Mouse (Mus musculus) hindbrain, embryonic 15.5 days (tissue): ENCODE data around the gene Chid1. TPM values are rescaled to one million over a fixed set of nuclear protein-coding genes. Genes with fewer than 3 reads are reported as not detected.

Source experiments
- ATAC-seq: fragments of 200-750 bp; cut with Nextera tagmentation; 2 replicates; pipeline ENCODE4 v1.8.0; 2017; ENCODE audit warnings: low read depth, moderate number of reproducible peaks, moderate TSS enrichment; ENCODE audit not compliant: low FRiP score
- H3K27ac ChIP-seq: fragments of 300-500 bp; sonication (generic); replicated peaks from 2 replicates; pipeline ENCODE4 v1.5.1; 2015; ENCODE audit warnings: mild to moderate bottlenecking, inconsistent platforms
- H3K27me3 ChIP-seq: fragments of 300-500 bp; sonication (generic); 2 replicates; pipeline ENCODE4 v1.6.1; 2015; ENCODE audit warnings: control low read depth, inconsistent platforms
- H3K36me3 ChIP-seq: fragments of 300-500 bp; sonication (generic); 2 replicates; pipeline ENCODE4 v1.6.1; 2015; ENCODE audit warnings: control low read depth, inconsistent platforms
- H3K4me1 ChIP-seq: fragments of 300-500 bp; sonication (generic); replicated peaks from 2 replicates; pipeline ENCODE4 v1.6.1; 2015; ENCODE audit warnings: control low read depth, inconsistent platforms
- H3K4me2 ChIP-seq: fragments of 300-500 bp; sonication (generic); 2 replicates; pipeline ENCODE4 v1.6.1; 2015; ENCODE audit warnings: moderate library complexity, mild to moderate bottlenecking, inconsistent platforms
- H3K4me3 ChIP-seq: fragments of 300-500 bp; sonication (generic); 2 replicates; pipeline ENCODE4 v1.5.1; 2015; ENCODE audit warnings: mild to moderate bottlenecking, inconsistent platforms
- H3K9ac ChIP-seq: fragments of 300-500 bp; sonication (generic); 2 replicates; pipeline ENCODE4 v1.6.1; 2015; ENCODE audit warnings: inconsistent platforms
- H3K9me3 ChIP-seq: fragments of 300-500 bp; sonication (generic); 2 replicates; pipeline ENCODE4 v1.6.1; 2016; ENCODE audit warnings: control low read depth, inconsistent platforms
- WGBS: fragments of 180-500 bp; shearing (Covaris S2); methylation state at CpG from one replicate; pipeline ENCODE4 v1.1.7; 2015; 5-methylcytosine and 5-hydroxymethylcytosine counted together
- polyA plus RNA-seq: library from polyadenylated mRNA; unstranded; fragments of >200 nt; fragmentation: Nextera tagmentation; extraction: Ambion mirVana; gene quantifications from 2 replicates; pipeline ENCODE4 v1.2.1, GENCODE M21; 2015

Chid1 gene
- polyA plus RNA-seq, 1 experiment from 2014 or later = 49.0 TPM

GRCm38 (mm10) chr7:141495940-141496339 is 43.7 kb downstream of the Chid1 start:
- Histone ChIP-seq H3K4me3 (no peak overlapping the region), H3K27ac (no peak overlapping the region), H3K4me1 (no peaks in the 10 kb centered on the region), H3K36me3 (peaks cover 24% of the 10 kb centered on the region), H3K4me2 (no peak overlapping the region), H3K9ac (no peak overlapping the region), H3K9me3 (no peaks in the 10 kb centered on the region), H3K27me3 (no peaks in the 10 kb centered on the region)
- no peak for ATAC-seq
- 80% methylated on average over 4 of the region's 4 CpGs for WGBS

- 88% methylated on average over 2 of the region's 2 CpGs for WGBS
- ATAC-seq = no peak
- Histone ChIP-seq H3K36me3 (peaks cover 21% of the 10 kb centered on the region), H3K4me2 (no peak overlapping the region), H3K4me1 (no peaks in the 10 kb centered on the region), H3K27me3 (no peaks in the 10 kb centered on the region), H3K27ac (no peak overlapping the region), H3K4me3 (no peak overlapping the region), H3K9me3 (no peaks in the 10 kb centered on the region), H3K9ac (no peak overlapping the region)
Measured at GRCm38 (mm10) chr7:141495379-141495778, 44.3 kb downstream of the Chid1 start.

GRCm38 (mm10) chr7:141493729-141494128 is 45.9 kb downstream of the Chid1 start:
- 92% methylated on average over 1 of the region's 1 CpGs for WGBS
- H3K4me3 ChIP-seq = no peak overlapping the region
- no peak overlapping the region for H3K9ac ChIP-seq
- H3K36me3 ChIP-seq = peaks cover 9% of the 10 kb centered on the region; the same call in 1 of the 2 replicates
- no peak overlapping the region for H3K27ac ChIP-seq
- H3K4me1 ChIP-seq = no peaks in the 10 kb centered on the region
- no peaks in the 10 kb centered on the region for H3K9me3 ChIP-seq
- no peaks in the 10 kb centered on the region for H3K27me3 ChIP-seq
- no peak for ATAC-seq
- no peak overlapping the region for H3K4me2 ChIP-seq

- Histone ChIP-seq H3K27ac (no peak overlapping the region), H3K9ac (no peak overlapping the region), H3K4me1 (no peaks in the 10 kb centered on the region; the same call in 1 of the 2 replicates), H3K9me3 (no peaks in the 10 kb centered on the region), H3K27me3 (no peaks in the 10 kb centered on the region), H3K4me2 (no peak overlapping the region), H3K36me3 (peaks cover 6% of the 10 kb centered on the region; the same call in 1 of the 2 replicates), H3K4me3 (no peak overlapping the region)
- ATAC-seq = no peak
- 93% methylated on average over 5 of the region's 5 CpGs for WGBS
Measured at GRCm38 (mm10) chr7:141492738-141493137, 46.9 kb downstream of the Chid1 start.

GRCm38 (mm10) chr7:141491151-141491550 is 48.5 kb downstream of the Chid1 start:
- Histone ChIP-seq H3K4me1 (peaks cover 12% of the 10 kb centered on the region), H3K9ac (no peak overlapping the region), H3K4me2 (no peak overlapping the region), H3K9me3 (no peaks in the 10 kb centered on the region), H3K36me3 (peaks cover 6% of the 10 kb centered on the region; the same call in 1 of the 2 replicates), H3K4me3 (no peak overlapping the region), H3K27ac (no peak overlapping the region), H3K27me3 (no peaks in the 10 kb centered on the region)
- ATAC-seq = no peak
- WGBS = 93% methylated on average over 2 of the region's 2 CpGs

- no peak overlapping the region for H3K27ac ChIP-seq
- no peaks in the 10 kb centered on the region for H3K36me3 ChIP-seq
- H3K9ac ChIP-seq = no peak overlapping the region; the same call in 1 of the 2 replicates
- no peak overlapping the region for H3K4me2 ChIP-seq
- peaks cover 50% of the 10 kb centered on the region for H3K4me1 ChIP-seq
- H3K4me3 ChIP-seq = no peak overlapping the region
- ATAC-seq = no peak
- 65% methylated on average over 7 of the region's 7 CpGs for WGBS
- H3K27me3 ChIP-seq = no peaks in the 10 kb centered on the region
- H3K9me3 ChIP-seq = no peaks in the 10 kb centered on the region
Measured at GRCm38 (mm10) chr7:141487141-141487540, 52.5 kb downstream of the Chid1 start.

- Histone ChIP-seq H3K9ac (no peak overlapping the region), H3K4me3 (no peak overlapping the region), H3K9me3 (no peaks in the 10 kb centered on the region), H3K27me3 (no peaks in the 10 kb centered on the region), H3K27ac (no peak overlapping the region), H3K4me1 (peaks cover 59% of the 10 kb centered on the region), H3K36me3 (no peaks in the 10 kb centered on the region), H3K4me2 (no peak overlapping the region)
- no peak for ATAC-seq
- WGBS = 78% methylated on average over 1 of the region's 1 CpGs
Measured at GRCm38 (mm10) chr7:141486239-141486638, 53.4 kb downstream of the Chid1 start.

GRCm38 (mm10) chr7:141485606-141486005 is 54.1 kb downstream of the Chid1 start:
- Histone ChIP-seq H3K9me3 (no peaks in the 10 kb centered on the region), H3K9ac (no peak overlapping the region), H3K27me3 (no peaks in the 10 kb centered on the region), H3K4me1 (peaks cover 65% of the 10 kb centered on the region), H3K4me2 (no peak overlapping the region), H3K27ac (no peak overlapping the region), H3K4me3 (no peak overlapping the region), H3K36me3 (no peaks in the 10 kb centered on the region)
- no peak for ATAC-seq
- WGBS = 83% methylated on average over 2 of the region's 2 CpGs

- peaks cover 68% of the 10 kb centered on the region for H3K4me1 ChIP-seq
- ATAC-seq = no peak
- H3K27me3 ChIP-seq = no peaks in the 10 kb centered on the region
- H3K9ac ChIP-seq = no peak overlapping the region
- no peak overlapping the region for H3K27ac ChIP-seq
- WGBS = 82% methylated on average over 2 of the region's 2 CpGs
- no peaks in the 10 kb centered on the region for H3K36me3 ChIP-seq
- no peak overlapping the region for H3K4me3 ChIP-seq
- no peak overlapping the region for H3K4me2 ChIP-seq
- H3K9me3 ChIP-seq = no peaks in the 10 kb centered on the region
Measured at GRCm38 (mm10) chr7:141485186-141485585, 54.5 kb downstream of the Chid1 start.

- no peaks in the 10 kb centered on the region for H3K36me3 ChIP-seq
- no peak for ATAC-seq
- H3K9me3 ChIP-seq = no peaks in the 10 kb centered on the region
- no peaks in the 10 kb centered on the region for H3K27me3 ChIP-seq
- whole genome bisulfite sequencing = 63% methylated on average over 5 of the region's 5 CpGs
- no peak overlapping the region for H3K4me3 ChIP-seq
- no peak overlapping the region for H3K27ac ChIP-seq
- peak overlapping the region; percentile 93 for H3K4me2 ChIP-seq
- no peak overlapping the region for H3K9ac ChIP-seq
- H3K4me1 ChIP-seq = peaks cover 68% of the 10 kb centered on the region
Measured at GRCm38 (mm10) chr7:141484186-141485120, 55.2 kb downstream of the Chid1 start.

GRCm38 (mm10) chr7:141483114-141483653 is 56.5 kb downstream of the Chid1 start:
- H3K4me1 ChIP-seq = peaks cover 68% of the 10 kb centered on the region
- H3K4me2 ChIP-seq = peak overlapping the region; percentile 93
- H3K9me3 ChIP-seq = no peaks in the 10 kb centered on the region
- H3K4me3 ChIP-seq = peak overlapping the region; percentile 75
- no peaks in the 10 kb centered on the region for H3K27me3 ChIP-seq
- no peaks in the 10 kb centered on the region for H3K36me3 ChIP-seq
- 81% methylated on average over 6 of the region's 6 CpGs for WGBS
- H3K9ac ChIP-seq = no peak overlapping the region
- no peak overlapping the region for H3K27ac ChIP-seq
- no peak; the same call in 1 of the 2 replicates for ATAC-seq

- H3K4me2 ChIP-seq = peak overlapping the region; percentile 93
- peak; percentile 20; the same call in 1 of the 2 replicates for ATAC-seq
- peak overlapping the region; percentile 75 for H3K4me3 ChIP-seq
- H3K9ac ChIP-seq = peak overlapping the region; percentile 71
- no peaks in the 10 kb centered on the region for H3K9me3 ChIP-seq
- H3K27ac ChIP-seq = peak overlapping the region; percentile 82
- H3K36me3 ChIP-seq = no peaks in the 10 kb centered on the region
- H3K27me3 ChIP-seq = no peaks in the 10 kb centered on the region
- peaks cover 68% of the 10 kb centered on the region for H3K4me1 ChIP-seq
- 4% methylated on average over 11 of the region's 11 CpGs for WGBS
Measured at GRCm38 (mm10) chr7:141482531-141483024, 57.1 kb downstream of the Chid1 start.
